Mouse (Mus musculus) intestine, postnatal 0 days (tissue): Measurements from ENCODE around the gene Mogat1. TPM values are rescaled to one million over a fixed set of nuclear protein-coding genes. Genes with fewer than 3 reads are reported as not detected.
"Not testable (repeated sequence)": the region's sequence is repeated elsewhere in the genome, so short reads cannot be mapped to it uniquely, and the experiment has no call there.

ENCODE experiments used
- ATAC-seq: fragments of 200-750 bp; cut with Nextera tagmentation; 2 replicates; pipeline ENCODE4 v1.8.0; 2017; ENCODE audit warnings: mild to moderate bottlenecking, moderate TSS enrichment, moderate library complexity
- H3K27ac ChIP-seq: fragments of 300-500 bp; sonication (generic); 2 replicates; pipeline ENCODE4 v1.5.1; 2014; ENCODE audit warnings: mild to moderate bottlenecking, low read depth, low read length, moderate library complexity
- H3K27me3 ChIP-seq: fragments of 300-500 bp; sonication (generic); replicated peaks from 2 replicates; pipeline ENCODE4 v1.6.1; 2014; ENCODE audit warnings: low read length, mixed read lengths; ENCODE audit not compliant: control insufficient read depth, insufficient read depth
- H3K36me3 ChIP-seq: fragments of 300-500 bp; sonication (generic); 2 replicates; pipeline ENCODE4 v1.6.1; 2014; ENCODE audit warnings: mild to moderate bottlenecking, moderate library complexity; ENCODE audit not compliant: control insufficient read depth, insufficient read depth
- H3K4me1 ChIP-seq: fragments of 300-500 bp; sonication (generic); replicated peaks from 2 replicates; pipeline ENCODE4 v1.6.1; 2014; ENCODE audit warnings: antibody characterized with exemption, low read length, mixed read lengths; ENCODE audit not compliant: control insufficient read depth, insufficient read depth
- H3K4me2 ChIP-seq: fragments of 300-500 bp; sonication (generic); replicated peaks from 2 replicates; pipeline ENCODE4 v1.6.1; 2014; ENCODE audit warnings: low read depth, mild to moderate bottlenecking, moderate library complexity
- H3K4me3 ChIP-seq: fragments of 300-500 bp; sonication (generic); 2 replicates; pipeline ENCODE4 v1.5.1; 2014; ENCODE audit warnings: low read depth, low read length
- H3K9ac ChIP-seq: fragments of 300-500 bp; sonication (generic); 2 replicates; pipeline ENCODE4 v1.6.1; 2014; ENCODE audit warnings: mild to moderate bottlenecking, low read depth, low read length
- H3K9me3 ChIP-seq: fragments of 300-500 bp; sonication (generic); 2 replicates; pipeline ENCODE4 v1.6.1; 2016; ENCODE audit warnings: mixed run types; ENCODE audit not compliant: control insufficient read depth
- CTCF ChIP-seq: sonication (generic); IDR thresholded peaks from 2 replicates; pipeline ENCODE4 v1.5.1; 2016; ENCODE audit warnings: low read depth, mild to moderate bottlenecking, control low read depth, antibody characterized with exemption, moderate library complexity
- WGBS: fragments of 180-500 bp; shearing (Covaris S2); extraction: QIAGEN DNeasy Blood & Tissue Kit; methylation state at CpG from one replicate; pipeline ENCODE4 v1.1.7; 2014; 5-methylcytosine and 5-hydroxymethylcytosine counted together
- polyA plus RNA-seq: library from polyadenylated mRNA; unstranded; fragments of >200 nt; fragmentation: Nextera tagmentation; extraction: Ambion mirVana; gene quantifications from 2 replicates; pipeline ENCODE4 v1.2.1, GENCODE M21; 2015

The Mogat1 gene
- polyA plus RNA-seq, 1 experiment from 2014 or later, result 0.98 TPM

DNA sequence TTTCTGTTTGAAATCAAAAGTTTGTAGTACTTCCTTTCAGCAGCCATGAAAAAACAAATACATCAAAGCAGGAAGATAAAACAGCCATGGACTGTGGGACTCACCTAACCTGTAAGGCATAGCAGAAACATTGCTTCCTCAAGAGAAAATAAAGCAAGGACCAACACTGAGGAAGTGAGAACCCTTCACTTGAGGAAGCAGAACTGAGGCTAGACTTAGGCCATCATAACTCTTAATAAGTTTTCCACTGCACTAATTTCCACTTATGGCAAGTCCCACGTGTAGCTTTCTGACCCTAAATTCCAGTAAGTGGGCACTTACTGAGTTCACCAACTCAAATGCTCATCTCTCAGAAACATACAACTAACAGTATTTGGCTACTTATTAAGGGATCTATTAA is 20.6 kb upstream of the Mogat1 start:
- Histone ChIP-seq H3K4me2 (peak overlapping the region; percentile 63), H3K27ac (no peak overlapping the region), H3K36me3 (no peaks in the 10 kb centered on the region), H3K4me1 (peaks cover 6% of the 10 kb centered on the region), H3K9ac (no peak overlapping the region), H3K27me3 (no peaks in the 10 kb centered on the region), H3K9me3 (no peaks in the 10 kb centered on the region), H3K4me3 (no peak overlapping the region)
- no peak for ATAC-seq
- no peak for TF ChIP-seq CTCF
- WGBS, result 70% methylated on average over 1 of the region's 1 CpGs

DNA sequence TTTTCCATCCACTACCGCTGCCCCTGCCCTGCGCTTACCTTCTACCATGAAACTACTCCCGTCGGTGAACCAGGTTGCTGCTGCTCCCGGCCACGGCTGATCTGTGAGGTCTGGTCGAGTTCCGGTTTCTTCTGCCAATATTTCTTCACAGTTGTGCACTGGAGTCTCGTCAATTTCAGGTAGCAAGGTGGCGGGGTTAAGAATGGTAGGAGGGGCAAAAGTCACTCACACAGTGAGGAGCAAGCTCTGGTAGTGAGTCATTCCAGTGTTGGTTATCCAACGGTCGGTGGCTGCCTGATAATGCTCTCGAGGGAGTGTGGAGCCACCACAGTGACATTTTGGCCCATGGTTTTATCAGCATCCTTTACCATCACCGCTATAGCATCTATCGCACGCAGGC is 9.8 kb upstream of the Mogat1 start:
- TF ChIP-seq CTCF, result no peak
- H3K27me3 ChIP-seq, result no peaks in the 10 kb centered on the region

DNA sequence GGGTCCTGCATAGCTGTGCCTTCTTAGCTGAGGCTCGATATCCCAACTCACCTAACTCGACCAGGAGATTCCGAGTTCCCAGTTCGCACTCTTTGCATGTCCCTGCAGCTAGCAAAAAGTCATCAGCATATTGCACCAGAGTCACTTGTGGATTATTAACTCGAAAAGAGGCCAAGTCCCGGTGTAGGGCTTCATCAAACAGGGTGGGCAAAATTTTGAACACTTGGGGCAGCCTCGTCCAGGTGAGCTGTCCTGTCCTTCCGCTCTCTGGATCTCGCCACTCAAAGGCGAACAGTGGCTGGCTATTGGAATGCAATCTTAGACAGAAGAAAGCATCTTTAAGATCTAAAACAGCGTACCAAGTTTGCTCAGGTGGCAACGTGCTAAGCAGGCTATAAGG is 8.9 kb upstream of the Mogat1 start:
- WGBS, result 69% methylated on average over 12 of the region's 12 CpGs
- H3K36me3 ChIP-seq, H3K9me3 ChIP-seq, H3K27me3 ChIP-seq, H3K4me3 ChIP-seq, ATAC-seq, H3K4me1 ChIP-seq, H3K9ac ChIP-seq: not testable (repeated sequence)
- peak overlapping the region; percentile 21; the same call in 1 of the 2 replicates for H3K4me2 ChIP-seq
- peak overlapping the region; percentile 73; the same call in 1 of the 2 replicates for H3K27ac ChIP-seq

More for the DNA sequence above, 9.8 kb upstream of the Mogat1 start:
- Histone ChIP-seq H3K27ac (no peak overlapping the region), H3K4me1 (no peaks in the 10 kb centered on the region), H3K4me2 (no peak overlapping the region), H3K4me3 (no peak overlapping the region), H3K9me3 (no peaks in the 10 kb centered on the region), H3K9ac (no peak overlapping the region), H3K36me3 (no peaks in the 10 kb centered on the region)
- WGBS, result 78% methylated on average over 16 of the region's 16 CpGs
- ATAC-seq, result no peak

DNA sequence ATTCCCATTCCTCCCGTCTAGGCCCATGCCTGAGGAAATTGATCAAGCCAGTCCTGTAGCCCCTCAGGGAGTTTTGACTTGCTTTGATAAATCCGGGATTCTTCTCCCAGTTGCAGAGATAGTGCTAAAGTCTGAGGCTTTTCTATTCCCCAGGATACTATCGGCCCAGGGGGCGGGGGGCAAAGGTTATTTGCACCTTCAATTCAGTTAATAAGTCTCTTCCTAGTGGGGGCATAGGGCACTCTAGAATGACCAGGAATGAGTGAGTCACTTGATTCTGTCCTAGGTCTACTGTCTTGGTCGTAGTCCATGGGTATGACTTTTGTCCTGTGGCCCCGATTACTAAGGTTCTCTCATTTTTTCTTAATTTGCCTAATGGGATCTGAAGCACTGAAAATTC is 8.3 kb upstream of the Mogat1 start:
- no peaks in the 10 kb centered on the region for H3K4me1 ChIP-seq
- peak overlapping the region; percentile 73 for H3K27ac ChIP-seq
- no peaks in the 10 kb centered on the region for H3K9me3 ChIP-seq
- H3K27me3 ChIP-seq, result no peaks in the 10 kb centered on the region
- H3K4me2 ChIP-seq, result 0 out of 2 replicates have a peak overlapping the region, but pooled peaks have one; percentile 9
- no peaks in the 10 kb centered on the region for H3K36me3 ChIP-seq
- TF ChIP-seq CTCF, result no peak
- WGBS, result 52% methylated on average over 6 of the region's 6 CpGs
- no peak overlapping the region for H3K9ac ChIP-seq
- ATAC-seq, result peak; percentile 91
- no peak overlapping the region for H3K4me3 ChIP-seq

DNA sequence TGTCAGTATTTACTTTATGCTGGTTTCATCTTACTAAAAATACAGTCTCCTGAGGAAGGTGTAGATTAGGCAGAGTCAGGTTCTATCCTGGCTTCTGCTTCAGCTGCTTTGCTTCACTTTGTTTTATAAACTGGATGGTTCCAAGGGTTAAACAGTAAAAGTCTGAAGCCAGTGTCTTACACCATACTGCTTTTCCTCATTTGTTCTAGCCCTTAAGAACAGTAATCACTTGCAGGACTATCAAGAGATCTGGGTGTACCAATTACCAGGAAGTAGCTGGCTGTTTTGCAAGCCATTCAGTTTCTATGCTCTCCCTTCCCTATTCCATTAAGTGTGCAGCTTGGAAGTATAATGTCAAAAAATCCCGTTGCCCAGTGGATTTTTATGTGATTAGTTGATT is 3.7 kb upstream of the Mogat1 start:
- Histone ChIP-seq H3K4me1 (no peaks in the 10 kb centered on the region), H3K9ac (no peak overlapping the region), H3K27me3 (0 out of 2 replicates have a peak, but pooled peaks cover 6% of the 10 kb centered on the region), H3K4me2 (no peak overlapping the region), H3K27ac (no peak overlapping the region), H3K36me3 (no peaks in the 10 kb centered on the region), H3K4me3 (no peak overlapping the region), H3K9me3 (no peaks in the 10 kb centered on the region)
- peak; percentile 81 for ATAC-seq
- no peak for TF ChIP-seq CTCF
- 18% methylated on average over 1 of the region's 1 CpGs for WGBS

DNA sequence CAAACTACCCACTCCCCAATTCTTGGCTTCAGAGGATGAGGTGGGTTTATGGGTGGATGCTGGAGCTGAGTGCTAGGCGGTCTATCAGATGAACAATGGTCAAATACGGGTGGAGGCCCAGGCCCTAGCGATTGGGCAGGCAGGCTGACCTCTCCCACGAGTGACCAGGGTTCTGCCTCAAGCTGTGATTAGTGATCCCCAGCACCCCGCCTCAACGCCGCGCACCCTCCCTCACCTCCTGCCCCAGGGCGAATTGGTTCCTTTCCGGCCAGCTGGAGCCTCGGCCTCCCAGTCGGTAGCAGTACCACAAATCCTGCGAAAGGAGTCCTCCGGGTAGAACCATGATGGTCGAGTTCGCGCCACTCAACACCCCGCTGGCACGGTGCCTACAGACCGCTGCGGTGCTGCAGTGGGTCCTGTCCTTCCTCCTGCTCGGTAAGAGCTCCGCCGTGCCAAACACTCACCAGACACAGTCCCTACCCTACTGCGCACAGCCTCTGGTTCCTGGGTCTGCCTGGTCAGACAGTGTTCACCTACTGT is 900 bp downstream of the Mogat1 start, which contains the start of gene BC035947:
Gene BC035947 (minus strand): TSS at position 538 of the 540 bp plus-strand sequence.
- no peaks in the 10 kb centered on the region for H3K4me1 ChIP-seq
- TF ChIP-seq CTCF, result no peak
- H3K4me2 ChIP-seq, result peak within 1 kb of the TSS; percentile 57
- 6% methylated on average over 24 of the region's 25 CpGs for WGBS
- no peaks in the 10 kb centered on the region for H3K9me3 ChIP-seq
- no peak within 1 kb of the TSS for H3K9ac ChIP-seq
- H3K36me3 ChIP-seq, result no peaks in the 10 kb centered on the region
- H3K27ac ChIP-seq, result no peak within 1 kb of the TSS
- 0 out of 2 replicates have a peak, but pooled peaks cover 6% of the 10 kb centered on the region for H3K27me3 ChIP-seq
- H3K4me3 ChIP-seq, result peak within 1 kb of the TSS; percentile 25
- ATAC-seq, result no peak
